Comparison of ENCODE assay signal across 7 mouse cellular contexts in genomic region chr12:84876481-84877121, GRCm38 (mm10). TPM values are rescaled to one million over a fixed set of nuclear protein-coding genes. Genes with fewer than 3 reads are reported as not detected.
DNase-seq lines count a peak whose midpoint lies in the region; ATAC-seq and TF ChIP-seq lines count a peak whose summit lies in the region.

Ltbp2 (minus strand) TSS chr12:84876532.

- peak within 1 kb of the TSS; percentile 45 for H3K4me3 ChIP-seq in embryonic facial prominence, embryonic 13.5 days
- peak within 1 kb of the TSS; percentile 31 for H3K4me3 ChIP-seq in heart, adult 2 months
- peak within 1 kb of the TSS; percentile 45 for H3K4me3 ChIP-seq in limb, embryonic 13.5 days
- H3K4me3 ChIP-seq in midbrain, embryonic 16.5 days (ENCODE audit: low read depth, low read length), result peak within 1 kb of the TSS; percentile 25
- no peak within 1 kb of the TSS; the same call in 1 of the 2 replicates for H3K4me3 ChIP-seq in spleen, adult 2 months (ENCODE audit: extremely low read depth, insufficient read depth, insufficient read length)

- no peaks in the 10 kb centered on the region for H3K9me3 ChIP-seq in embryonic facial prominence, embryonic 13.5 days
- H3K9me3 ChIP-seq in limb, embryonic 13.5 days, result no peaks in the 10 kb centered on the region
- H3K9me3 ChIP-seq in midbrain, embryonic 16.5 days (replicated peaks; ENCODE audit: control insufficient read depth, low read length, poor library complexity, severe bottlenecking), result no peaks in the 10 kb centered on the region

- H3K4me2 ChIP-seq in embryonic facial prominence, embryonic 13.5 days, result peak within 1 kb of the TSS; percentile 64
- H3K4me2 ChIP-seq in limb, embryonic 13.5 days (replicated peaks), result peak within 1 kb of the TSS; percentile 65
- peak within 1 kb of the TSS; percentile 36 for H3K4me2 ChIP-seq in midbrain, embryonic 16.5 days (ENCODE audit: low read length)

- no peak; the same call in 1 of the 2 replicates for ATAC-seq in embryonic facial prominence, embryonic 13.5 days (ENCODE audit: insufficient number of reproducible peaks, insufficient read depth, low FRiP score, low TSS enrichment, low read depth)
- ATAC-seq in limb, embryonic 13.5 days (ENCODE audit: low FRiP score, low read depth), result 0 out of 2 replicates have a peak, but pooled peaks have one; percentile 61
- ATAC-seq in midbrain, embryonic 16.5 days, result peak; percentile 17; the same call in 1 of the 2 replicates

- intact Hi-C loops in heart, adult 2 months (cut with DNase I), result loop anchor here (5.0 to 10.0 kb wide), 2 partner anchors 91 to 188 kb away; no protein-coding TSS in a partner anchor

- H3K27ac ChIP-seq in embryonic facial prominence, embryonic 13.5 days, result no peak within 1 kb of the TSS
- H3K27ac ChIP-seq in heart, adult 2 months, result no peak within 1 kb of the TSS
- no peak within 1 kb of the TSS for H3K27ac ChIP-seq in limb, embryonic 13.5 days
- no peak within 1 kb of the TSS for H3K27ac ChIP-seq in midbrain, embryonic 16.5 days (ENCODE audit: low read length)
- H3K27ac ChIP-seq in spleen, adult 2 months (ENCODE audit: insufficient read depth, low read length), result no peak within 1 kb of the TSS

- no peak for TF ChIP-seq EP300 in heart, adult 2 months (IDR thresholded peaks at IDR 0.05; ENCODE audit: insufficient read depth, low read depth, low read length)

- H3K79me2 ChIP-seq in heart, adult 2 months (replicated peaks; ENCODE audit: control insufficient read depth, insufficient read depth, low read length), result no peaks in the 10 kb centered on the region

- peaks cover 71% of the 10 kb centered on the region for H3K27me3 ChIP-seq in embryonic facial prominence, embryonic 13.5 days
- H3K27me3 ChIP-seq in heart, adult 2 months (ENCODE audit: control insufficient read depth, insufficient read depth, low read length), result peaks cover 13% of the 10 kb centered on the region
- H3K27me3 ChIP-seq in limb, embryonic 13.5 days, result peaks cover 79% of the 10 kb centered on the region
- H3K27me3 ChIP-seq in midbrain, embryonic 16.5 days (ENCODE audit: control insufficient read depth, insufficient read depth, low read depth, low read length), result peaks cover 52% of the 10 kb centered on the region
- peaks cover 12% of the 10 kb centered on the region; the same call in 1 of the 2 replicates for H3K27me3 ChIP-seq in spleen, adult 2 months (ENCODE audit: control insufficient read depth, insufficient read depth, low read length)

- DNase-seq in adrenal gland, postnatal 36 days, result peak; percentile 92 to 93
- peak; percentile 74 to 77 for DNase-seq in heart, adult 2 months
- DNase-seq in kidney, adult 8-10 months, result peak; percentile 69 to 86
- DNase-seq in spleen, adult 2 months (ENCODE audit: low read depth in 1 of 2, low spot score in 2 of 2), result peak; percentile 47 to 66

- 1% methylated on average over 34 of the region's 34 CpGs for WGBS in embryonic facial prominence, embryonic 13.5 days
- WGBS in heart, adult 2 months, result 4% methylated on average over 34 of the region's 34 CpGs
- WGBS in limb, embryonic 13.5 days, result 2% methylated on average over 34 of the region's 34 CpGs
- WGBS in midbrain, embryonic 16.5 days, result 1% methylated on average over 34 of the region's 34 CpGs
- 4% methylated on average over 34 of the region's 34 CpGs for WGBS in spleen, adult 2 months

- no peak for TF ChIP-seq POLR2A in heart, adult 2 months (IDR thresholded peaks at IDR 0.05; ENCODE audit: insufficient read depth, low read depth, low read length)
- no peak for TF ChIP-seq POLR2A in spleen, adult 2 months (IDR thresholded peaks at IDR 0.05; ENCODE audit: low read depth, low read length)

- H3K9ac ChIP-seq in embryonic facial prominence, embryonic 13.5 days, result peak within 1 kb of the TSS; percentile 61
- H3K9ac ChIP-seq in heart, adult 2 months (ENCODE audit: low read depth, low read length), result peak within 1 kb of the TSS; percentile 37
- H3K9ac ChIP-seq in limb, embryonic 13.5 days, result peak within 1 kb of the TSS; percentile 54; the same call in 1 of the 2 replicates
- no peak within 1 kb of the TSS for H3K9ac ChIP-seq in midbrain, embryonic 16.5 days (ENCODE audit: low read depth, low read length)

- peaks cover 30% of the 10 kb centered on the region for H3K4me1 ChIP-seq in embryonic facial prominence, embryonic 13.5 days
- H3K4me1 ChIP-seq in heart, adult 2 months (ENCODE audit: control insufficient read depth, insufficient read depth, low read length), result 0 out of 2 replicates have a peak, but pooled peaks cover 1% of the 10 kb centered on the region
- H3K4me1 ChIP-seq in limb, embryonic 13.5 days, result peaks cover 16% of the 10 kb centered on the region; the same call in 1 of the 2 replicates
- H3K4me1 ChIP-seq in midbrain, embryonic 16.5 days (ENCODE audit: control insufficient read depth, insufficient read depth, low read length), result peaks cover 8% of the 10 kb centered on the region; the same call in 1 of the 2 replicates
- no peaks in the 10 kb centered on the region; the same call in 1 of the 2 replicates for H3K4me1 ChIP-seq in spleen, adult 2 months (ENCODE audit: control insufficient read depth, insufficient read depth, insufficient read length)

- peak; percentile 94 for TF ChIP-seq CTCF in heart, adult 2 months (IDR thresholded peaks at IDR 0.05)
- peak; percentile 84 for TF ChIP-seq CTCF in spleen, adult 2 months (IDR thresholded peaks at IDR 0.05; ENCODE audit: extremely low read depth, insufficient read depth, insufficient read length, insufficient replicate concordance)

- no peaks in the 10 kb centered on the region for H3K36me3 ChIP-seq in embryonic facial prominence, embryonic 13.5 days
- H3K36me3 ChIP-seq in heart, adult 2 months (ENCODE audit: control insufficient read depth, insufficient read depth, low read length), result no peaks in the 10 kb centered on the region
- no peaks in the 10 kb centered on the region for H3K36me3 ChIP-seq in limb, embryonic 13.5 days
- H3K36me3 ChIP-seq in midbrain, embryonic 16.5 days (ENCODE audit: control insufficient read depth, insufficient read depth, low read length), result no peaks in the 10 kb centered on the region
- no peaks in the 10 kb centered on the region for H3K36me3 ChIP-seq in spleen, adult 2 months (ENCODE audit: control insufficient read depth, insufficient read depth, low read length)

RNA-seq across cellular contexts. Expression of gene Ltbp2, which starts in this region (rescaled TPM):
- 1 to 10 TPM; 6.5 to 6.6 TPM for total RNA-seq in adrenal gland, postnatal 36 days (2021)
- polyA plus RNA-seq in embryonic facial prominence, embryonic 13.5 days (2015; fragmentation: Nextera tagmentation; extraction: Ambion mirVana), result 1.7 and 4.4 TPM in 2 replicates
- total RNA-seq in heart, adult 2 months (2021), result 1 to 10 TPM in 1 of 2 experiments, under 1 TPM in 1; 0.99 to 2.3 TPM
- 5.6 TPM in 2 replicates for polyA plus RNA-seq in heart, adult 2 months (2012; rRNA removed)
- polyA plus RNA-seq in limb, embryonic 13.5 days (2015; fragmentation: Nextera tagmentation; extraction: Ambion mirVana), result 1.0 and 2.7 TPM in 2 replicates
- 0.11 TPM in 1 of 2 replicates, not detected in the other for polyA plus RNA-seq in midbrain, embryonic 16.5 days (2015; fragmentation: Nextera tagmentation; extraction: Ambion mirVana)
- polyA plus RNA-seq in spleen, adult 2 months (2012; rRNA removed), result 20.1 and 25.4 TPM in 2 replicates

Comparison
In these comparisons a context has a peak if more than half of its experiments do, and no peak if none do; other contexts are left out.
1. Peak in ATAC-seq, H3K4me3 ChIP-seq and H3K4me2 ChIP-seq in midbrain, embryonic 16.5 days; RNA of the gene not detected or under 1 TPM.